Mouse (Mus musculus): ENCODE results near the gene Art4.

- TF ChIP-seq CTCF (IDR thresholded peaks at IDR 0.05; ENCODE audit: extremely low read depth, insufficient read length, insufficient replicate concordance, low read depth, low read length) (no peak), POLR2A (IDR thresholded peaks at IDR 0.05; ENCODE audit: low read depth, low read length) (no peak)
Measured at GRCm38 (mm10) chr6:136866150-136866549, 8.6 kb upstream of the Art4 start.

All from small intestine, adult 2 months (tissue).